Mouse (Mus musculus): Measurements from ENCODE around the gene Hes7. TPM values are rescaled to one million over a fixed set of nuclear protein-coding genes. Genes with fewer than 3 reads are reported as not detected.
A peak's percentile ranks its signal among the peaks of the same experiment; 100 is the strongest.

The Hes7 gene
- polyA plus RNA-seq (2012; ENCODE audit: insufficient read depth, low replicate concordance) = 7.5 and 44.1 TPM in 2 replicates

DNA sequence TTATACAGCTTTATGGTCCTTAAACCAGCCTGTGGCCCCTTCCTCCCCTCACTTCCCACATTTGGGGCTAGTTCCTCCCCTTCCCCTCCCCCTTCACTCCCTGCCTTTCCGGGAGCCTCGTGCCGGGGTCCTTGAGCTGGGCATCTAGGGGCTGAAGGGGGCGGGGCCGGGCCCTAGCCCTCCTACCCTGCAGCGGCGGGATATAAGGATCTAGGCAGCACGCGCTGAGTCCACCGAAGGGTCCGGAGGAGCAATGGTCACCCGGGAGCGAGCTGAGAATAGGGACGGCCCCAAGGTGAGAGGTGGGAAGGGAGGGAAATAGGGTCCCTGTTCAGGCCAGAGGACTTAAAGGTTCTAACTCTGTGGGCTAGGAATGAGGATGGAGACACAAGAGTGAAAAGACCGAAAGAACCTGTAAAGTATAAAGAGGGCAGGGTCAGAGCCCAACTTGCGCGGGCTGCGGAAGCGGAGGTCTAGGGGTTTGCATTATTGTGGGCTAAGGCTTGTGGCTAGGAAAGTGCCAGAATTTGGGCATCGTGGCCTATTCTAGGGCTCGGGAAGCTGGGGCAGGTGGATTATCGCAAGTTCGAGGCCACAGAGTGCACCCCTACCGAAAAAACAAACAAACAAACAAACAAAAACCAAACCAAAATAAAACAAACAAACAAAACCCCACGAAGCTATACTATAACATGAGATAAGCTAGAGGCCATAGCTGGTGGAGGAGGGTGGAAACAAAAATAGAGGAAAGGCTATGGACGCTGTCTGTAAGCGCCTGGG, at the start of gene Hes7:
Hes7 (plus strand) TSS at position 184 of the 780 bp plus-strand sequence.
- peak within 1 kb of the TSS; percentile 99 for H3K4me3 ChIP-seq (replicated peaks)
- H3K4me1 ChIP-seq = peaks cover 58% of the 10 kb centered on the region
- peaks cover 3% of the 10 kb centered on the region for H3K27me3 ChIP-seq (replicated peaks)
- no peaks in the 10 kb centered on the region for H3K36me3 ChIP-seq (replicated peaks; ENCODE audit: low read length)
- H3K9me3 ChIP-seq = no peaks in the 10 kb centered on the region
- no peak for TF ChIP-seq FLI1 (IDR thresholded peaks at IDR 0.05; ENCODE audit: low read length)
- no peak for TF ChIP-seq GATA1 (IDR thresholded peaks at IDR 0.05; ENCODE audit: borderline replicate concordance, low read length)

DNA sequence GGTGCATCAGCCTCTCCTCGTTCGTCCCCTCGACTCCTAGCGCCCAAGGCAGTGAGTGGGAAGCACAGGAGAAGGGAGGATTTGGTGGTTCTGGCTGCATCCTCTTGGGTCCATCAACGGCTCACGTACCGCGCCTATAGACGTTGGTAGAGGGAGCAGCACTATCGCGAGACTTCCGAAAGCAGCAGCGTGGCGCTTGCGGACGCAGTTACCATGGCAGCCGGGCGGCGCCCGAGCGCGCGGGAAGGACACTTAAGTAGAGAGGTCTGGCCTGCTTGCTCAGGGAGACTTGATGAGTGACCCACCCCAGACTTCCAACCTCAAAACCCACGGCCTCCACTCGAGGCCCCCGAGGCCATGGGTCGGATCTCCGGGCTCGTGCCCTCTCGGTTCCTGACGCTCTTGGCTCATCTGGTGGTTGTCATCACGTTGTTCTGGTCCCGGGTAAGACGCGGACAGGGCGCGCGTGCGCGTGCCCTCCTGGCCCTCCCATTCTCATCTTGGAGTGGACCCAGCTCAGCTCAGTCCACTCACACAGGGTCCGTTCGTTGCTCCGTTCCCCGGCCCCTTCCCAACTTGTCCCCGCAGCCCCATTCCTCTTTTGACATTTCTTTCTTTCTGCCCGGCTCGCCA, 49.5 kb upstream of the Hes7 start, which contains the start of gene Tmem107:
Tmem107 (plus strand) TSS at position 217 of the 633 bp plus-strand sequence.
- Histone ChIP-seq H3K9me3 (no peaks in the 10 kb centered on the region), H3K4me3 (replicated peaks) (peak within 1 kb of the TSS; percentile 98), H3K4me1 (peaks cover 75% of the 10 kb centered on the region), H3K27me3 (replicated peaks) (no peaks in the 10 kb centered on the region), H3K36me3 (replicated peaks; ENCODE audit: low read length) (no peaks in the 10 kb centered on the region)
- TF ChIP-seq GATA1 (IDR thresholded peaks at IDR 0.05; ENCODE audit: borderline replicate concordance, low read length) (no peak), FLI1 (IDR thresholded peaks at IDR 0.05; ENCODE audit: low read length) (no peak)

DNA sequence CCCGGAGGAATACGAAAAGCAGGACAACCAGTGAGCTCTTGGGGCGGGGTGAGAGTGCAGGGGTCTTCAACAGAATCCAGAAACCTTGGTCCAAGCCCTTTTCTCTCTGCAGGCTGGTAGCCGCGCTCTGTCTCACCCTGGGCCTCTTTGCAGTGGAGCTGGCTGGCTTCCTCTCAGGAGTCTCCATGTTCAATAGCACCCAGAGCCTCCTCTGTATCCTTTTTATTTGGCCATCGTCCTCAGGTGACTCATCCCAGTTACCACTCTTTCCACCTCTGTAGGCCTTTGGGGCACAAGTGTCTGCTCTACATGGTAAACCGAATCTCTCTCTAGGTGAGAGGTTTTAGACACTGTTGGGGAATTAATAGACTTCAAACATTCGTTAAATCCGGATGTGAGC, 48.9 kb upstream of the Hes7 start:
- Histone ChIP-seq H3K36me3 (replicated peaks; ENCODE audit: low read length) (no peaks in the 10 kb centered on the region), H3K4me3 (replicated peaks) (peak overlapping the region; percentile 98), H3K27me3 (replicated peaks) (no peaks in the 10 kb centered on the region), H3K9me3 (no peaks in the 10 kb centered on the region), H3K4me1 (peaks cover 74% of the 10 kb centered on the region)
- TF ChIP-seq FLI1 (IDR thresholded peaks at IDR 0.05; ENCODE audit: low read length) (no peak), GATA1 (IDR thresholded peaks at IDR 0.05; ENCODE audit: borderline replicate concordance, low read length) (no peak)

DNA sequence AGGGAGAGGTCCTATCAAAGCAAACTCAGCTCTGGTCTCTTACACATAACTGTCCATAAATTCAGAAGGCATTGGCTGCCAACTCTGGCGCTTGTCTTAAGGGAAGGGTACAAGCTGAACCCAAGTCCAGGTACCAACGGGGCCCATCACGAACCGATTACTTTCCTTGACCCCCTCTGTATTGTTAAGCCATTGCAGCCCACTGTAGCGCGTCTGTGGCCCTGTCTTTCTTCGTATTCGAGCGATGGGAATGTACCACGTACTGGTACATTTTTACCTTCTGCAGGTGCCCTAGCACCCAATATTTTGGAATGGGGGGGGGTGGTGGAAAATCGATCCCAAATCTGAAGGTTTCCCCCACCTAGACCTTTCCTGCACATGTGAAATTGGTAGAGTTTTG, 48.0 kb upstream of the Hes7 start:
- no peak for TF ChIP-seq FLI1 (IDR thresholded peaks at IDR 0.05; ENCODE audit: low read length)
- no peak for TF ChIP-seq GATA1 (IDR thresholded peaks at IDR 0.05; ENCODE audit: borderline replicate concordance, low read length)
- H3K36me3 ChIP-seq (replicated peaks; ENCODE audit: low read length) = no peaks in the 10 kb centered on the region
- peaks cover 73% of the 10 kb centered on the region for H3K4me1 ChIP-seq
- no peaks in the 10 kb centered on the region for H3K27me3 ChIP-seq (replicated peaks)
- no peaks in the 10 kb centered on the region for H3K9me3 ChIP-seq
- peak overlapping the region; percentile 88 for H3K4me3 ChIP-seq (replicated peaks)

DNA sequence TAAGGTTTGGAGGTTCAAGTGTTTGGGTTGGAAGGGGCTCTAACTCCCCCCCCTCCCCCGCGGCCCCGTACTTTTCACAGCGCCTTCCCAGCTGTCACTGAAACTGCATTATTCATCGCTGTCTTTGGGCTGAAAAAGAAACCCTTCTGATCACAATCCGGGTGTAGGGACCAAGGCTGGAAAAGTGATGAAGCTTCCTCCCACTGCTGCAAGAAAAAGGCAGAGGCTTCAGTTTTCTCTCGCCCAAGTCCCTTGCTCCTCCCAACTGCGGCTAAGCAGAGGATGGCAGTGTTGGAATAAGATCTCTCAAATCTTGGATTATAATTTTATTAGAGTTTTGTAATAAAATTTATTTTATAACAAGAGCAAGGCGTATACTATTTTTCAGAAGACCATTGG, 47.5 kb upstream of the Hes7 start:
- H3K27me3 ChIP-seq (replicated peaks) = no peaks in the 10 kb centered on the region
- TF ChIP-seq GATA1 (IDR thresholded peaks at IDR 0.05; ENCODE audit: borderline replicate concordance, low read length) = no peak
- no peak for TF ChIP-seq FLI1 (IDR thresholded peaks at IDR 0.05; ENCODE audit: low read length)
- no peaks in the 10 kb centered on the region for H3K9me3 ChIP-seq
- peak overlapping the region; percentile 88 for H3K4me3 ChIP-seq (replicated peaks)
- H3K36me3 ChIP-seq (replicated peaks; ENCODE audit: low read length) = no peaks in the 10 kb centered on the region
- peaks cover 73% of the 10 kb centered on the region for H3K4me1 ChIP-seq

DNA sequence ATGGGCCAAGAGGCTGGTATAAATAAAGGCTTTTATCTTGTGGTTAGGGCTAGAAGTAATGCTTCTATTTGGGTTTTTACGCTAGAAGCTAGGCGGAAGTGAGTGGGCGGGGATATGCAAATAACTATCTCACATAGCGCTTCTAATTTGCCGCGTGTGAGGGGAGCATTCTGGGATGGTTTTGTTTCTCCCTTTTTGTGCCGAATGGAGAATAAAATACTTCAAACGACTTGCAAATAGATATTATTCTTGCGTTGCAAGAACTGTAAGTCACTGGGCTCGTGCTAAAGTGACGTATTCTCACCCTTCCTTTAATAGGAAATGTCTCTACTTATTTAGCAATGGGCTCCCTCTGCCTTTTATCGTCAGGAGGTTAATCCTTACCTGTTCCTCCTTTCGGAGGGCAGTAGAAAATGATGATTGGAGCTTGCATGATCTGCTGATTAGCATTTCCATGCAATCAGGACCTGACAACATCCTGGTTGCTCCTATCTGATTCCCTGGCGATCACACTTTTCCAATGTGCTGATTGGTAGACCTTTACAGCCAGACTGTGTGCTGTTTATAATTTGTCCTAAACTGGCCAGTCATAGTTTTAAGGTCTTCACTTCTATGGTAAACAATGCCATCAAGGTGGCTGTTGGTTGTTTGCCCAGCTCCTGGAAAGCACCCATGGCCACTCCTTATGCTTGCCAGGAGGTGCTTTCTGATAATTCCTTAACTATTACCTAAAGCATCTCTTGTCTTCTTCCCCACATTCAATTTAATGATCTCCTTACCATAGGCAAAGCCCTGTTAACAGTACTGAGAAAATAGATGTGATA, 46.9 kb upstream of the Hes7 start:
- peaks cover 77% of the 10 kb centered on the region for H3K4me1 ChIP-seq
- TF ChIP-seq FLI1 (IDR thresholded peaks at IDR 0.05; ENCODE audit: low read length) (no peak), GATA1 (IDR thresholded peaks at IDR 0.05; ENCODE audit: borderline replicate concordance, low read length) (peak; percentile 100)
- H3K9me3 ChIP-seq = no peaks in the 10 kb centered on the region
- H3K36me3 ChIP-seq (replicated peaks; ENCODE audit: low read length) = no peaks in the 10 kb centered on the region
- no peaks in the 10 kb centered on the region for H3K27me3 ChIP-seq (replicated peaks)
- peak overlapping the region; percentile 88 for H3K4me3 ChIP-seq (replicated peaks)

DNA sequence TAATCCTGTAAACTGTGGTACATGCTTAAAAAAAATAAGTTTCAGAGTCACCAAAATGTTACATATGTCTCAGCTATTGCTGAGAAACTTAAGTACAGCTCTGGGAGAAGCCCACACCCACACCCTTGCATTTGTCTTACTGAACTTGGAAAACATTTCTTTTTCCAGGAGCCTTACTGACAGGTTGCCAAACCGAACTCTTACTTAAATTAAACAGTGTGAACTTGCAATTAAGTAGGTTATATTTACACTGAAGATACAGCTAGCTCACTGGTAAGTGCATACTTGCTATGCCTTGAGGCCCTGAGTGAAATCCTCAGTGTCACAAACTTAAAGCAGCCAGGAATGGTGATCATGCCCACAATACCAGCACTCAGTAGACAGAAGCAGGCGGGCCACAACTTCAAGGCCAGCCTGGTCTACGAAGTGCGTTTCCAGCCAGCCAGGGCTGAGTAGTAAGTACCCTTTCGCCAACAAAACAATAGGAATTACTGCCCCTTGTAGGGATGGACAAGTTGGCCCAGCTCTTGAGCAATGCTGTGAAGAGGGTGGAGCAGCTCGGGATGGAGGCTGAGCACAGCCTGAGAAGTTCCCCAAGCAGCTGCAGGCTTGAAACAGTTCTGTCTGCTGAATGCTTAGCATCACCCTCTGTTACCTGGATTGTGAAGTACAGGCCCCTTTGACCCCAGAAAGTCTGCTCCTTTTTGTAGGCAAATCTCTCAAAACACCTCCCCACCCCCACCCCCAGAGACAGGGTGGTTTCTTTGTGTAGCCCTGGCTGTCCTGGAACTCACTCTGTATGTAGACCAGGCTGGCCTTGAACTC, 46.0 kb upstream of the Hes7 start:
- H3K4me3 ChIP-seq (replicated peaks) = peak overlapping the region; percentile 65
- TF ChIP-seq GATA1 (IDR thresholded peaks at IDR 0.05; ENCODE audit: borderline replicate concordance, low read length) = no peak
- no peak for TF ChIP-seq FLI1 (IDR thresholded peaks at IDR 0.05; ENCODE audit: low read length)
- no peaks in the 10 kb centered on the region for H3K27me3 ChIP-seq (replicated peaks)
- no peaks in the 10 kb centered on the region for H3K36me3 ChIP-seq (replicated peaks; ENCODE audit: low read length)
- H3K4me1 ChIP-seq = peaks cover 86% of the 10 kb centered on the region
- H3K9me3 ChIP-seq = no peaks in the 10 kb centered on the region

DNA sequence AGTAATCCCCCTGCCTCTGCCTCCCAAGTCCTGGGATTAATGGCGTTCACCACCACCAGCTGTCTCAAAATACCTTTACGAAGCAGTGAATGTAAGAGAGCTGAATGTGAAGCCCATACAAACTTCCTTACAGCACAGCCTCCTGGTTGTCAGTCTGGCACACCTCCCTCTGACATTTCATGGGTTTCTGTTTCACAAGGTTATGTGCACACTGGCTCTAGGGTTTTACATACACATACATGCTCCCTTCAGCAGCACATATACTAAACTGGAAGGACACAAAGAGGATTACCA, 45.5 kb upstream of the Hes7 start:
- Histone ChIP-seq H3K9me3 (no peaks in the 10 kb centered on the region), H3K27me3 (replicated peaks) (no peaks in the 10 kb centered on the region), H3K36me3 (replicated peaks; ENCODE audit: low read length) (no peaks in the 10 kb centered on the region), H3K4me1 (peaks cover 81% of the 10 kb centered on the region), H3K4me3 (replicated peaks) (no peak overlapping the region)
- TF ChIP-seq GATA1 (IDR thresholded peaks at IDR 0.05; ENCODE audit: borderline replicate concordance, low read length) (no peak), FLI1 (IDR thresholded peaks at IDR 0.05; ENCODE audit: low read length) (no peak)

All from megakaryocyte, embryonic 14.5 days (primary cell).